Mouse (Mus musculus): Measurements from ENCODE around the gene Ppp1r18.

GRCm38 (mm10) chr17:35868165-35868820 is 2.9 kb downstream of the Ppp1r18 start:
- TF ChIP-seq POLR2A (IDR thresholded peaks at IDR 0.05; ENCODE audit: borderline replicate concordance, extremely low read depth, low read depth, low read length), result no peak; the same call in 1 of the 2 replicates
- TF ChIP-seq CTCF (IDR thresholded peaks at IDR 0.05; ENCODE audit: insufficient read depth, low read length), result no peak

All from lung, adult 2 months (tissue).